Mouse (Mus musculus): ENCODE measurements around the gene Haghl. TPM values are rescaled to one million over a fixed set of nuclear protein-coding genes. Genes with fewer than 3 reads are reported as not detected.

Gene Haghl
- 10 to 100 TPM in 3 of 4 experiments, 1 to 10 TPM in 1; 8.5 to 18.4 (median 12.1) TPM for total RNA-seq (2022)

- peak; percentile 96 for DNase-seq (ENCODE audit: low spot score)
Observed at GRCm38 (mm10) chr17:25785281-25785745, at the start of gene Haghl. Gene Haghl (minus strand): TSS chr17:25785673.

- DNase-seq (ENCODE audit: low spot score) = no peak
Observed at GRCm38 (mm10) chr17:25834595-25835222, 49.2 kb upstream of the Haghl start.

- DNase-seq (ENCODE audit: low spot score) = no peak
Observed at GRCm38 (mm10) chr17:25833961-25834594, 48.6 kb upstream of the Haghl start.

- DNase-seq (ENCODE audit: low spot score) = peak; percentile 92
Observed at GRCm38 (mm10) chr17:25833291-25833663, 47.8 kb upstream of the Haghl start, which contains the start of gene Stub1. Gene Stub1 (minus strand): TSS chr17:25833404.

GRCm38 (mm10) chr17:25832436-25833290, 47.2 kb upstream of the Haghl start:
- DNase-seq (ENCODE audit: low spot score) = peak; percentile 99

GRCm38 (mm10) chr17:25831451-25832281, 46.2 kb upstream of the Haghl start:
- DNase-seq (ENCODE audit: low spot score) = no peak

- DNase-seq (ENCODE audit: low spot score) = no peak
Observed at GRCm38 (mm10) chr17:25830806-25831431, 45.4 kb upstream of the Haghl start.

- no peak for DNase-seq (ENCODE audit: low spot score)
Observed at GRCm38 (mm10) chr17:25830200-25830753, 44.8 kb upstream of the Haghl start.

- no peak for DNase-seq (ENCODE audit: low spot score)
Observed at GRCm38 (mm10) chr17:25829558-25830017, 44.1 kb upstream of the Haghl start.

GRCm38 (mm10) chr17:25828712-25829557, 43.5 kb upstream of the Haghl start, which contains the start of gene Jmjd8:
Gene Jmjd8 (plus strand): TSS chr17:25828867.
- DNase-seq (ENCODE audit: low spot score) = peak; percentile 76

- no peak for DNase-seq (ENCODE audit: low spot score)
Observed at GRCm38 (mm10) chr17:25828223-25828594, 42.7 kb upstream of the Haghl start.

GRCm38 (mm10) chr17:25827546-25828222, 42.2 kb upstream of the Haghl start:
- no peak for DNase-seq (ENCODE audit: low spot score)

GRCm38 (mm10) chr17:25827011-25827410, 41.5 kb upstream of the Haghl start:
- no peak for DNase-seq (ENCODE audit: low spot score)

- no peak for DNase-seq (ENCODE audit: low spot score)
Observed at GRCm38 (mm10) chr17:25825984-25826570, 40.6 kb upstream of the Haghl start.

- DNase-seq (ENCODE audit: low spot score) = no peak
Observed at GRCm38 (mm10) chr17:25825311-25825710, 39.8 kb upstream of the Haghl start.

- no peak for DNase-seq (ENCODE audit: low spot score)
Observed at GRCm38 (mm10) chr17:25824362-25825142, 39.1 kb upstream of the Haghl start.

- DNase-seq (ENCODE audit: low spot score) = peak; percentile 84
Observed at GRCm38 (mm10) chr17:25823452-25823851, 38.0 kb upstream of the Haghl start, which contains the start of gene Wdr24. Gene Wdr24 (plus strand): TSS chr17:25823627.
